Mouse (Mus musculus): ENCODE measurements around the gene Ankrd61.
A peak's percentile ranks its signal among the peaks of the same experiment; 100 is the strongest.

Gene Ankrd61

GRCm38 (mm10) chr5:143893396-143893795, 4.1 kb downstream of the Ankrd61 start:
- no peak for DNase-seq (ENCODE audit: low read depth, low spot score)

GRCm38 (mm10) chr5:143892255-143892886, 5.1 kb downstream of the Ankrd61 start:
- DNase-seq (ENCODE audit: low read depth, low spot score), result no peak

- DNase-seq (ENCODE audit: low read depth, low spot score), result no peak
These were observed 6.7 kb downstream of the Ankrd61 start for GRCm38 (mm10) chr5:143890741-143891140.

- no peak for DNase-seq (ENCODE audit: low read depth, low spot score)
These were observed 12.2 kb downstream of the Ankrd61 start for GRCm38 (mm10) chr5:143885274-143885673.

GRCm38 (mm10) chr5:143874571-143874970, 22.9 kb downstream of the Ankrd61 start:
- peak; percentile 11 for DNase-seq (ENCODE audit: low read depth, low spot score)

DNA sequence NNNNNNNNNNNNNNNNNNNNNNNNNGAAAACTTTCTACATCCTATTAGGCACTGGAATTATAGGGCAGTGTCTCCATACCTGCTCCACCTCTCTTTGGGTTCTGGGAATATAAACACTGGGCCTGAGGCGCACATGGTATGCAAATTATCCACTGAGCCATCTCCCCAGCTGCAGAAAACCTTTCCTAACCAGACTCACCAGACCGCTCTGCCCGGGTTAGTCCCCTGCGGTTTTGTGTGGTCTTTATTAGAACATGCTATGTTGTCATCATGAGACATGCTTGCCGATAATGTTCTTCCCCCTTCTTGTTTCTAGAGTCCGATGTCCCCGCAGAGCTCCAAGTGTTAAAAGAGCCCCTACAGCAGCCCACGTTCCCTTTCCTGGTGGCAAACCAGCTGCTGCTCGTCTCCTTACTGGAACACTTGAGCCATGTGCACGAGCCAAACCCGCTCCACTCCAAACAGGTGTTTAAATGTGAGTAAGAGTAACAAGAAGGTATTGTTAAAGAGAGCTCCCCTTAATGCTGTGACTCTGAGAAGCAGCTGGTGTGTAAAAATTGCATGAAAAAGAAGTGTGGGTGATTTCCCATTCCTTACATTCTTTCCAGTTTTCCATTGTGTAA, 25.8 kb downstream of the Ankrd61 start:
- no peak for DNase-seq (ENCODE audit: low read depth, low spot score)

All from 3T3-L1 (cell line).